17 mouse cellular contexts compared by ENCODE assay signal in genomic region chr9:48532730-48533129, GRCm38 (mm10). TPM values are rescaled to one million over a fixed set of nuclear protein-coding genes. Genes with fewer than 3 reads are reported as not detected.
DNase-seq lines count a peak whose midpoint lies in the region; ATAC-seq and TF ChIP-seq lines count a peak whose summit lies in the region.
"Had no signal": no experiment of that assay in that cellular context is flagged by ENCODE, and none has a peak within 500 bp of the region (broad histone marks: within the 10 kb centered on the region; RNA-seq: fewer than 3 reads in every experiment).

No protein-coding gene starts in this region.

- no peaks in the 10 kb centered on the region for H3K27me3 ChIP-seq in liver, postnatal 0 days (ENCODE audit: insufficient read depth, low read length)
- H3K27me3 ChIP-seq in liver, embryonic 11.5 days (replicated peaks; ENCODE audit: control insufficient read depth, insufficient read depth, low read length) = no peaks in the 10 kb centered on the region
- peaks cover 9% of the 10 kb centered on the region; the same call in 1 of the 2 replicates for H3K27me3 ChIP-seq in hindbrain, embryonic 10.5 days (ENCODE audit: insufficient read depth, poor library complexity, severe bottlenecking)
- H3K27me3 ChIP-seq in neural tube, embryonic 15.5 days (replicated peaks) = no peaks in the 10 kb centered on the region
- H3K27me3 ChIP-seq: embryonic facial prominence, embryonic 15.5 days; forebrain, embryonic 13.5 days; heart, embryonic 15.5 days; hindbrain, embryonic 13.5 days had no signal

- no peak overlapping the region for H3K9ac ChIP-seq in liver, postnatal 0 days (replicated peaks)
- H3K9ac ChIP-seq in liver, embryonic 11.5 days (ENCODE audit: low read depth, low read length) = no peak overlapping the region
- H3K9ac ChIP-seq in neural tube, embryonic 15.5 days (replicated peaks) = no peak overlapping the region
- H3K9ac ChIP-seq: embryonic facial prominence, embryonic 15.5 days; forebrain, embryonic 13.5 days; heart, embryonic 15.5 days; hindbrain, embryonic 13.5 days; liver, embryonic 12.5 days had no signal

- no peak overlapping the region for H3K4me3 ChIP-seq in liver, postnatal 0 days (ENCODE audit: low read depth, low read length)
- H3K4me3 ChIP-seq in liver, embryonic 11.5 days (ENCODE audit: low read depth, low read length) = no peak overlapping the region
- H3K4me3 ChIP-seq in hindbrain, embryonic 10.5 days = no peak overlapping the region
- no peak overlapping the region for H3K4me3 ChIP-seq in neural tube, embryonic 15.5 days (replicated peaks)
- H3K4me3 ChIP-seq: embryonic facial prominence, embryonic 15.5 days; forebrain, embryonic 13.5 days; heart, embryonic 15.5 days; hindbrain, embryonic 13.5 days; liver, embryonic 12.5 days had no signal

- WGBS in liver, postnatal 0 days (ENCODE audit: insufficient replicate concordance) = 76% methylated on average over 2 of the region's 2 CpGs
- WGBS in liver, embryonic 11.5 days = 64% methylated on average over 2 of the region's 2 CpGs
- 93% methylated on average over 2 of the region's 2 CpGs for WGBS in hindbrain, embryonic 10.5 days
- 96% methylated on average over 2 of the region's 2 CpGs for WGBS in neural tube, embryonic 15.5 days

- no peak for TF ChIP-seq CTCF in liver, postnatal 0 days (IDR thresholded peaks at IDR 0.05; ENCODE audit: low read depth)

- no peaks in the 10 kb centered on the region for H3K36me3 ChIP-seq in liver, postnatal 0 days (replicated peaks; ENCODE audit: insufficient read depth, low read length)
- H3K36me3 ChIP-seq in liver, embryonic 11.5 days (ENCODE audit: control insufficient read depth, insufficient read depth, low read length) = no peaks in the 10 kb centered on the region
- H3K36me3 ChIP-seq in hindbrain, embryonic 10.5 days = no peaks in the 10 kb centered on the region
- no peaks in the 10 kb centered on the region for H3K36me3 ChIP-seq in neural tube, embryonic 15.5 days
- H3K36me3 ChIP-seq: embryonic facial prominence, embryonic 15.5 days; heart, embryonic 15.5 days; hindbrain, embryonic 13.5 days; liver, embryonic 12.5 days had no signal

- no peak for DNase-seq in liver, postnatal 0 days
- DNase-seq in liver, embryonic 11.5 days (ENCODE audit: low spot score) = no peak
- peak; percentile 39 for DNase-seq in naive thymus-derived CD4-positive, alpha-beta T cell, adult 2 months (ENCODE audit: low read depth)
- DNase-seq in ovary, postnatal 36 days (ENCODE audit: low spot score) = no peak
- no peak for DNase-seq in hindbrain, embryonic 10.5 days (ENCODE audit: low spot score)
- DNase-seq: cerebellum, adult 18-20 months; kidney, postnatal 14 days; thymus, adult 2 months had no signal

- no peak for TF ChIP-seq EP300 in liver, postnatal 0 days (IDR thresholded peaks at IDR 0.05; ENCODE audit: low read depth)

- ATAC-seq in liver, postnatal 0 days = peak; percentile 48; the same call in 1 of the 2 replicates
- ATAC-seq in liver, embryonic 11.5 days (replicated peaks; ENCODE audit: low FRiP score) = no peak
- ATAC-seq in CD4-positive, CD25-positive, alpha-beta regulatory T cell, adult 4 months = peak; percentile 44
- ATAC-seq in common myeloid progenitor, adult 5-6 weeks (replicated peaks; ENCODE audit: low read depth, poor library complexity, severe bottlenecking) = peak; percentile 84
- no peak for ATAC-seq in neural tube, embryonic 15.5 days (ENCODE audit: low FRiP score)
- ATAC-seq: forebrain, embryonic 13.5 days; intestine, embryonic 16.5 days had no signal

- H3K9me3 ChIP-seq in liver, postnatal 0 days (ENCODE audit: low read length) = no peaks in the 10 kb centered on the region
- no peaks in the 10 kb centered on the region for H3K9me3 ChIP-seq in liver, embryonic 11.5 days (ENCODE audit: control insufficient read depth, low read length)
- H3K9me3 ChIP-seq in hindbrain, embryonic 10.5 days = no peaks in the 10 kb centered on the region
- H3K9me3 ChIP-seq in neural tube, embryonic 15.5 days (replicated peaks) = no peaks in the 10 kb centered on the region
- H3K9me3 ChIP-seq: embryonic facial prominence, embryonic 15.5 days; forebrain, embryonic 13.5 days; heart, embryonic 15.5 days; hindbrain, embryonic 13.5 days; liver, embryonic 12.5 days had no signal

- H3K4me2 ChIP-seq in liver, postnatal 0 days (ENCODE audit: low read depth, low read length) = no peak overlapping the region
- H3K4me2 ChIP-seq in liver, embryonic 11.5 days = no peak overlapping the region
- H3K4me2 ChIP-seq in neural tube, embryonic 15.5 days = no peak overlapping the region
- H3K4me2 ChIP-seq: embryonic facial prominence, embryonic 15.5 days; forebrain, embryonic 13.5 days; heart, embryonic 15.5 days; hindbrain, embryonic 13.5 days; liver, embryonic 12.5 days had no signal

- H3K27ac ChIP-seq in liver, postnatal 0 days (ENCODE audit: low read depth) = no peak overlapping the region
- no peak overlapping the region for H3K27ac ChIP-seq in liver, embryonic 11.5 days (ENCODE audit: low read depth, low read length)
- no peak overlapping the region for H3K27ac ChIP-seq in hindbrain, embryonic 10.5 days
- no peak overlapping the region for H3K27ac ChIP-seq in neural tube, embryonic 15.5 days (replicated peaks)
- H3K27ac ChIP-seq: embryonic facial prominence, embryonic 15.5 days; forebrain, embryonic 13.5 days; heart, embryonic 15.5 days; hindbrain, embryonic 13.5 days; liver, embryonic 12.5 days had no signal

- H3K4me1 ChIP-seq in liver, postnatal 0 days (ENCODE audit: insufficient read depth) = no peaks in the 10 kb centered on the region
- H3K4me1 ChIP-seq in liver, embryonic 11.5 days (replicated peaks; ENCODE audit: control insufficient read depth, insufficient read depth, low read length) = no peaks in the 10 kb centered on the region
- no peaks in the 10 kb centered on the region for H3K4me1 ChIP-seq in hindbrain, embryonic 10.5 days (replicated peaks)
- H3K4me1 ChIP-seq in neural tube, embryonic 15.5 days = no peaks in the 10 kb centered on the region
- H3K4me1 ChIP-seq: embryonic facial prominence, embryonic 15.5 days; forebrain, embryonic 13.5 days; heart, embryonic 15.5 days; hindbrain, embryonic 13.5 days had no signal

RNA-seq across cellular contexts. Expression of gene Gm5617, which starts 37.5 kb away (rescaled TPM):
- 62.8 and 64.2 TPM in 2 replicates for polyA plus RNA-seq in liver, postnatal 0 days (2015; fragmentation: Nextera tagmentation; extraction: Ambion mirVana)
- polyA plus RNA-seq in liver, embryonic 11.5 days (2014; fragmentation: Nextera tagmentation; extraction: Ambion mirVana) = 22.0 and 29.8 TPM in 2 replicates
- 10 to 100 TPM; 13.9 to 24.9 TPM for polyA plus RNA-seq in CD4-positive, CD25-positive, alpha-beta regulatory T cell, adult 4 months (2017; shearing (Covaris generic))
- 6.5 and 14.3 TPM in 2 replicates for total RNA-seq in common myeloid progenitor, adult 5-6 weeks (2017)
- polyA plus RNA-seq in hindbrain, embryonic 10.5 days (2016; fragmentation: Nextera tagmentation; extraction: Ambion mirVana) = 31.2 and 41.3 TPM in 2 replicates
- polyA plus RNA-seq in neural tube, embryonic 15.5 days (2015; fragmentation: Nextera tagmentation; extraction: Ambion mirVana) = 20.7 and 24.6 TPM in 2 replicates

RNA-seq across cellular contexts. Expression of gene Rbm7, which starts 37.6 kb away (rescaled TPM):
- 52.1 and 54.0 TPM in 2 replicates for polyA plus RNA-seq in liver, postnatal 0 days (2015; fragmentation: Nextera tagmentation; extraction: Ambion mirVana)
- 110 and 121 TPM in 2 replicates for polyA plus RNA-seq in liver, embryonic 11.5 days (2014; fragmentation: Nextera tagmentation; extraction: Ambion mirVana)
- polyA plus RNA-seq in CD4-positive, CD25-positive, alpha-beta regulatory T cell, adult 4 months (2017; shearing (Covaris generic)) = 100 to 1,000 TPM; 139 to 156 TPM
- 84.4 and 91.8 TPM in 2 replicates for total RNA-seq in common myeloid progenitor, adult 5-6 weeks (2017)
- polyA plus RNA-seq in hindbrain, embryonic 10.5 days (2016; fragmentation: Nextera tagmentation; extraction: Ambion mirVana) = 101 and 110 TPM in 2 replicates
- polyA plus RNA-seq in neural tube, embryonic 15.5 days (2015; fragmentation: Nextera tagmentation; extraction: Ambion mirVana) = 78.0 and 93.7 TPM in 2 replicates

RNA-seq across cellular contexts. Expression of gene Rexo2, which starts 52.3 kb away (rescaled TPM):
- 61.5 and 65.9 TPM in 2 replicates for polyA plus RNA-seq in liver, postnatal 0 days (2015; fragmentation: Nextera tagmentation; extraction: Ambion mirVana)
- 173 TPM in 2 replicates for polyA plus RNA-seq in liver, embryonic 11.5 days (2014; fragmentation: Nextera tagmentation; extraction: Ambion mirVana)
- polyA plus RNA-seq in CD4-positive, CD25-positive, alpha-beta regulatory T cell, adult 4 months (2017; shearing (Covaris generic)) = 100 to 1,000 TPM; 138 to 156 TPM
- total RNA-seq in common myeloid progenitor, adult 5-6 weeks (2017) = 164 and 190 TPM in 2 replicates
- 99.2 and 112 TPM in 2 replicates for polyA plus RNA-seq in hindbrain, embryonic 10.5 days (2016; fragmentation: Nextera tagmentation; extraction: Ambion mirVana)
- 133 and 135 TPM in 2 replicates for polyA plus RNA-seq in neural tube, embryonic 15.5 days (2015; fragmentation: Nextera tagmentation; extraction: Ambion mirVana)

Comparison
In these comparisons a context has a peak if more than half of its experiments do, and no peak if none do; other contexts are left out.
1. ATAC-seq: peak in liver, postnatal 0 days (single experiment), CD4-positive, CD25-positive, alpha-beta regulatory T cell, adult 4 months (single experiment) and common myeloid progenitor, adult 5-6 weeks (single experiment); none in liver, embryonic 11.5 days (single experiment) and neural tube, embryonic 15.5 days (single experiment).